Mouse (Mus musculus) ES-Bruce4 (cell line): Measurements from ENCODE around the gene Chd5. TPM values are rescaled to one million over a fixed set of nuclear protein-coding genes. Genes with fewer than 3 reads are reported as not detected.
A peak's percentile ranks its signal among the peaks of the same experiment; 100 is the strongest.

Source experiments
- H3K27ac ChIP-seq: 2 replicates; pipeline ENCODE4 v1.5.1; 2012; ENCODE audit warnings: low read length, inconsistent platforms; ENCODE audit not compliant: insufficient read depth
- H3K27me3 ChIP-seq: 2 replicates; pipeline ENCODE4 v1.6.1; 2012; ENCODE audit warnings: mild to moderate bottlenecking, low read length, inconsistent platforms; ENCODE audit not compliant: control insufficient read depth, poor library complexity, insufficient read depth, severe bottlenecking
- H3K36me3 ChIP-seq: 2 replicates; pipeline ENCODE4 v1.6.1; 2012; ENCODE audit warnings: inconsistent platforms, mild to moderate bottlenecking, low read length, moderate library complexity; ENCODE audit not compliant: control insufficient read depth, poor library complexity, insufficient read depth, severe bottlenecking
- H3K4me1 ChIP-seq: one replicate; pipeline ENCODE4 v1.8.1; 2011; ENCODE audit warnings: low read length; ENCODE audit not compliant: control insufficient read depth, insufficient read depth
- H3K4me3 ChIP-seq: 2 replicates; pipeline ENCODE4 v1.5.1; 2011; ENCODE audit warnings: low read depth, mild to moderate bottlenecking, low read length
- H3K9ac ChIP-seq: 2 replicates; pipeline ENCODE4 v1.6.1; 2012; ENCODE audit warnings: low read depth, mild to moderate bottlenecking, inconsistent platforms; ENCODE audit not compliant: poor library complexity, severe bottlenecking
- H3K9me3 ChIP-seq: replicated peaks from 2 replicates; pipeline ENCODE4 v1.6.1; 2012; ENCODE audit warnings: mild to moderate bottlenecking, low read length, inconsistent platforms; ENCODE audit not compliant: control insufficient read depth, poor library complexity, insufficient read depth, severe bottlenecking
- CTCF ChIP-seq: IDR thresholded peaks from one replicate; pipeline ENCODE4 v1.8.1; 2011; ENCODE audit warnings: low read depth, low read length
- EP300 ChIP-seq: IDR thresholded peaks from 2 replicates; pipeline ENCODE4 v1.6.1; 2011; ENCODE audit warnings: low read depth, low read length; ENCODE audit not compliant: insufficient read depth
- POLR2A ChIP-seq: IDR thresholded peaks from one replicate; pipeline ENCODE4 v1.8.1; 2011; ENCODE audit warnings: low read length; ENCODE audit not compliant: insufficient read depth
- polyA plus RNA-seq: library from polyadenylated mRNA; stranded (reverse); fragments of >200 nt; gene quantifications from 2 replicates; pipeline ENCODE4 v1.2.4, GENCODE M21; 2011; ENCODE audit warnings: low read depth; ENCODE audit not compliant: missing spikeins, insufficient read depth, insufficient read length

Chd5 gene
- polyA plus RNA-seq: 5.4 and 5.8 TPM in 2 replicates

GRCm38 (mm10) chr4:152338419-152339292 is at the start of gene Chd5:
TSS of gene Chd5 (plus strand) at chr4:152338651.
- no peak for TF ChIP-seq POLR2A
- no peak for TF ChIP-seq EP300
- TF ChIP-seq CTCF: no peak
- Histone ChIP-seq H3K9me3 (no peaks in the 10 kb centered on the region), H3K4me1 (peaks cover 11% of the 10 kb centered on the region), H3K36me3 (peaks cover 6% of the 10 kb centered on the region; the same call in 1 of the 2 replicates), H3K27ac (no peak within 1 kb of the TSS), H3K4me3 (peak within 1 kb of the TSS; percentile 43), H3K27me3 (peaks cover 7% of the 10 kb centered on the region), H3K9ac (peak within 1 kb of the TSS; percentile 74)

- Histone ChIP-seq H3K9ac (peak overlapping the region; percentile 55), H3K36me3 (no peaks in the 10 kb centered on the region), H3K27ac (0 out of 2 replicates have a peak overlapping the region, but pooled peaks have one; percentile 11), H3K27me3 (no peaks in the 10 kb centered on the region), H3K4me1 (peaks cover 12% of the 10 kb centered on the region), H3K4me3 (peak overlapping the region; percentile 18), H3K9me3 (no peaks in the 10 kb centered on the region)
- TF ChIP-seq EP300 (peak; percentile 53; the same call in 1 of the 2 replicates), CTCF (no peak), POLR2A (no peak)
Measured at GRCm38 (mm10) chr4:152290385-152290784, 48.1 kb upstream of the Chd5 start.

- Histone ChIP-seq H3K9ac (no peak overlapping the region), H3K4me1 (peaks cover 12% of the 10 kb centered on the region), H3K27me3 (no peaks in the 10 kb centered on the region), H3K9me3 (no peaks in the 10 kb centered on the region), H3K36me3 (no peaks in the 10 kb centered on the region), H3K27ac (no peak overlapping the region), H3K4me3 (no peak overlapping the region)
- no peak for TF ChIP-seq EP300
Measured at GRCm38 (mm10) chr4:152290991-152291390, 47.5 kb upstream of the Chd5 start.

GRCm38 (mm10) chr4:152291562-152291961 is 46.9 kb upstream of the Chd5 start, which contains the start of gene Hes3:
TSS of gene Hes3 (minus strand) at chr4:152291662.
- no peak within 1 kb of the TSS for H3K27ac ChIP-seq
- H3K27me3 ChIP-seq: no peaks in the 10 kb centered on the region
- peaks cover 12% of the 10 kb centered on the region for H3K4me1 ChIP-seq
- TF ChIP-seq CTCF (no peak), POLR2A (no peak), EP300 (no peak)
- no peaks in the 10 kb centered on the region for H3K9me3 ChIP-seq
- peak within 1 kb of the TSS; percentile 18; the same call in 1 of the 2 replicates for H3K4me3 ChIP-seq
- no peaks in the 10 kb centered on the region for H3K36me3 ChIP-seq
- H3K9ac ChIP-seq: peak within 1 kb of the TSS; percentile 55

- no peak overlapping the region for H3K4me3 ChIP-seq
- H3K9ac ChIP-seq: no peak overlapping the region
- no peaks in the 10 kb centered on the region for H3K36me3 ChIP-seq
- TF ChIP-seq CTCF (no peak), EP300 (no peak)
- no peaks in the 10 kb centered on the region for H3K27me3 ChIP-seq
- no peaks in the 10 kb centered on the region for H3K9me3 ChIP-seq
- H3K27ac ChIP-seq: no peak overlapping the region
- peaks cover 11% of the 10 kb centered on the region for H3K4me1 ChIP-seq
Measured at GRCm38 (mm10) chr4:152292102-152292765, 46.2 kb upstream of the Chd5 start.
